Mouse (Mus musculus): ENCODE results near the gene Timp3.
"Not testable (repeated sequence)": the region's sequence is repeated elsewhere in the genome, so short reads cannot be mapped to it uniquely, and the experiment has no call there.

Gene Timp3

GRCm38 (mm10) chr10:86352521-86352920, 52.3 kb downstream of the Timp3 start:
- no peak for DNase-seq (ENCODE audit: low spot score)

GRCm38 (mm10) chr10:86356819-86357563, 56.8 kb downstream of the Timp3 start:
- DNase-seq (ENCODE audit: low spot score), result no peak

- no peak for DNase-seq (ENCODE audit: low spot score)
These were observed 58.3 kb downstream of the Timp3 start for GRCm38 (mm10) chr10:86358307-86358975.

- no peak for DNase-seq (ENCODE audit: low spot score)
These were observed 59.0 kb downstream of the Timp3 start for GRCm38 (mm10) chr10:86359208-86359607.

GRCm38 (mm10) chr10:86359699-86360098, 59.5 kb downstream of the Timp3 start:
- no peak for DNase-seq (ENCODE audit: low spot score)

GRCm38 (mm10) chr10:86363669-86364309, 63.6 kb downstream of the Timp3 start:
- DNase-seq (ENCODE audit: low spot score), result no peak

- no peak for DNase-seq (ENCODE audit: low spot score)
These were observed 65.5 kb downstream of the Timp3 start for GRCm38 (mm10) chr10:86365632-86366092.

GRCm38 (mm10) chr10:86367346-86367745, 67.2 kb downstream of the Timp3 start:
- no peak for DNase-seq (ENCODE audit: low spot score)

GRCm38 (mm10) chr10:86368811-86369210, 68.6 kb downstream of the Timp3 start:
- DNase-seq (ENCODE audit: low spot score), result no peak

GRCm38 (mm10) chr10:86369346-86369745, 69.2 kb downstream of the Timp3 start:
- no peak for DNase-seq (ENCODE audit: low spot score)

GRCm38 (mm10) chr10:86371561-86371960, 71.4 kb downstream of the Timp3 start:
- no peak for DNase-seq (ENCODE audit: low spot score)

- DNase-seq (ENCODE audit: low spot score), result no peak
These were observed 73.9 kb downstream of the Timp3 start for GRCm38 (mm10) chr10:86374061-86374460.

GRCm38 (mm10) chr10:86375903-86376302, 75.7 kb downstream of the Timp3 start:
- no peak for DNase-seq (ENCODE audit: low spot score)

- DNase-seq (ENCODE audit: low spot score), result no peak
These were observed 76.4 kb downstream of the Timp3 start for GRCm38 (mm10) chr10:86376392-86377185.

GRCm38 (mm10) chr10:86378803-86379202, 78.6 kb downstream of the Timp3 start:
- DNase-seq (ENCODE audit: low spot score), result not testable (repeated sequence)

GRCm38 (mm10) chr10:86380626-86381025, 80.5 kb downstream of the Timp3 start:
- DNase-seq (ENCODE audit: low spot score), result no peak

GRCm38 (mm10) chr10:86381150-86381921, 81.2 kb downstream of the Timp3 start:
- DNase-seq (ENCODE audit: low spot score), result no peak

GRCm38 (mm10) chr10:86381922-86382260, 81.7 kb downstream of the Timp3 start:
- no peak for DNase-seq (ENCODE audit: low spot score)

- no peak for DNase-seq (ENCODE audit: low spot score)
These were observed 84.5 kb downstream of the Timp3 start for GRCm38 (mm10) chr10:86384655-86385054.

- DNase-seq (ENCODE audit: low spot score), result no peak
These were observed 85.5 kb downstream of the Timp3 start for GRCm38 (mm10) chr10:86385656-86386055.

- DNase-seq (ENCODE audit: low spot score), result no peak
These were observed 86.1 kb downstream of the Timp3 start for GRCm38 (mm10) chr10:86386232-86386631.
